Mouse (Mus musculus) spleen, postnatal 0 days (tissue): Measurements from ENCODE around the gene Gm10392. TPM values are rescaled to one million over a fixed set of nuclear protein-coding genes. Genes with fewer than 3 reads are reported as not detected.

Source experiments
- polyA plus RNA-seq: library from polyadenylated mRNA; unstranded; fragments of >200 nt; fragmentation: Nextera tagmentation; extraction: Ambion mirVana; gene quantifications from 2 replicates; pipeline ENCODE4 v1.2.1, GENCODE M21; 2015

Gene Gm10392
- 0.17 and 0.22 TPM in 2 replicates for polyA plus RNA-seq

DNA sequence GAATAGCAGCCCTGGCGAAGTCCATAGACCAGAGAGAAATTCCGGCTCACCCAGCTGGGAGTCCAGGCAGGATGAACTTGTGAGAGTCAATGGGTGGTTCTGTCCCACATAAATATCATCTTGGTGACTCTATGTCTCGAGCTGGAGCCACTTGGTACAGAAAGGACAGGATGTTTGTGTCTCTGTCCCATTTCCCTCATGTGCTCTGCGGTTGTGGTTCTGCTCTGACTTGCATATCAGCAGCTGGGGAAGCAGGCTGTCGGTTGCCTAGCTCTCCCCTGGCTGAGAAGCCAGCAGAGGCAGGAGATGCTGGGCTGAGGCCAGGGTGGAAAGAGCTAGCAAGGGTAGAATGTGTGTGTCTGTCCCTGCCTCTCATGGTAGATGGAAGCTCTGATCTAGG is at the start of gene Gm10392:
Gene Gm10392, minus strand, starts transcription at position 156 of the 400 bp plus-strand sequence.

DNA sequence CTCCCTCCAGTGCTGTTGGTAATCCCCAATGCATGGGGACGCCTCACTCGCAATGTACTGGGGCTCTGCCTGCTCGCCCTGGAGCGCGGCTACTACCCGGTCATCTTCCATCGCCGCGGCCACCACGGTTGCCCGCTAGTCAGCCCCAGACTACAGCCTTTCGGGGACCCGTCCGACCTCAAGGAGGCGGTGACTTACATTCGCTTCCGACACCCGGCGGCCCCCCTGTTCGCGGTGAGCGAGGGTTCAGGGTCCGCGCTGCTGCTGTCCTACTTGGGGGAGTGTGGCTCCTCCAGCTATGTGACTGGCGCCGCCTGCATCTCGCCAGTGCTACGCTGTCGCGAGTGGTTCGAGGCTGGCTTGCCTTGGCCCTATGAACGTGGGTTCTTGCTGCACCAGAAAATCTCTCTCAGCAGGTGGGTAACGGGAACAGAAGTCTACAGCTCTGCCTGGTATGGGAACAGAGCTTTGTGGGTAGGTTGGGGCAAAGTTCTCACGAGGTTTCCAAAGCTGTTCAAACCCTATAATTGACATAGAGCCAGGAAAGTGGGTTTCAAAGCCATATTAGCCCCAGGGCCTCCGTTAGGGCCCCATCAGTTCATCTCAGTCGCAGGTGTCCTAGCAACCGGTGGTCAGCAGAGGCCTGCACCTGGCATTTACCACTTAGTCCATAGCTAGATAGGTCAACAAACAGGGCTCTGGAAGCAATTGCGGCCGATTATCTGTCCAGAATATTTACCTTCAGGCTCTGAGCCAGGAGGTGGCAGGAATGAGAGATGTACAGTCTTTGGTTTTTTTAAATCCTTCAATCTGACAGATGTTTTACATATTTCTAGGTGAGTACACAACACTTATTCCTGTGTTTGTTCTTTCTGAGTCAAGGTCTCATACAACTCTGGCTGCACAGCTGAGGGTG is 3.1 kb downstream of the Gm10392 start, which contains the start of gene Trp53i13:
Gene Trp53i13, minus strand, starts transcription at position 344 of the 916 bp plus-strand sequence.

DNA sequence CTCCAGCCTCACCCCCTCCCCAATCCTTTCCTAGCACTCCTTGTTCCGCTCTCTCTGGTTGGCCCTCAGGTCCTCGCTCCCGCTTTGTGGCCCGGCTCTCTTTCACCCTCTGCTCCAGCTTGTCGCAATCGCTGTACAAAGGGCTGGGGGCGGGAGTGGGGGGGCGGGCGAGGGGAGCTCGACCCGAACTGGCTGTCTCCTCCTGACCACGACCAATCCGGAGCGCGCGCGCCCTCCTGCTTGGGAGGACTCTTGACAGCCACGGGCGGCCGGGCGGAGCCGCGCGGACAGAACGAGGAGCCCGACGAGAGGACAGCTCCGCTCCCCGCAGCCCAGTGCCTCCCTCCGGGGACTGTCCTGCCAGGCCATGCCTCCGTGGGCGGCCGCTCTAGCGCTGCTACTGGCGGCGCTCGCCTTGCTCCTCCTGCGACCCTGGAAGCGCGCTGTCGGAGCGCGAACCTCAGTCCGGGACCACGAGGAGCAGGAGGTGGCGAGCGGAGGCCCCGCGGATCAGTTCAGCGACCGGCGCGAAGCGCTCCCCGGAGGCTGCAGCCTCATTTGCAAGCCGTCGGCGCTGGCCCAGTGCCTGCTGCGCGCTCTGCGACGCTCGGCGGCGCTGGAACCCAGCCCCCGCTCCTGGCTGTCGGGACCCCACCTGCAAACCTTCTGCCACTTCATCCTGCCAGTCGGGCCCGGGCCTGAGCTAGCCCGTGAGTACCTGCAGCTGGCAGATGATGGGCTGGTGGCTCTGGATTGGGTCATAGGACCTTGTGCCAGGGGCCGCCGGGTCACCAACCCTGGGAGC is 4.0 kb downstream of the Gm10392 start, which contains the start of gene Abhd15:
Gene Abhd15, plus strand, starts transcription at position 290 of the 805 bp plus-strand sequence.

DNA sequence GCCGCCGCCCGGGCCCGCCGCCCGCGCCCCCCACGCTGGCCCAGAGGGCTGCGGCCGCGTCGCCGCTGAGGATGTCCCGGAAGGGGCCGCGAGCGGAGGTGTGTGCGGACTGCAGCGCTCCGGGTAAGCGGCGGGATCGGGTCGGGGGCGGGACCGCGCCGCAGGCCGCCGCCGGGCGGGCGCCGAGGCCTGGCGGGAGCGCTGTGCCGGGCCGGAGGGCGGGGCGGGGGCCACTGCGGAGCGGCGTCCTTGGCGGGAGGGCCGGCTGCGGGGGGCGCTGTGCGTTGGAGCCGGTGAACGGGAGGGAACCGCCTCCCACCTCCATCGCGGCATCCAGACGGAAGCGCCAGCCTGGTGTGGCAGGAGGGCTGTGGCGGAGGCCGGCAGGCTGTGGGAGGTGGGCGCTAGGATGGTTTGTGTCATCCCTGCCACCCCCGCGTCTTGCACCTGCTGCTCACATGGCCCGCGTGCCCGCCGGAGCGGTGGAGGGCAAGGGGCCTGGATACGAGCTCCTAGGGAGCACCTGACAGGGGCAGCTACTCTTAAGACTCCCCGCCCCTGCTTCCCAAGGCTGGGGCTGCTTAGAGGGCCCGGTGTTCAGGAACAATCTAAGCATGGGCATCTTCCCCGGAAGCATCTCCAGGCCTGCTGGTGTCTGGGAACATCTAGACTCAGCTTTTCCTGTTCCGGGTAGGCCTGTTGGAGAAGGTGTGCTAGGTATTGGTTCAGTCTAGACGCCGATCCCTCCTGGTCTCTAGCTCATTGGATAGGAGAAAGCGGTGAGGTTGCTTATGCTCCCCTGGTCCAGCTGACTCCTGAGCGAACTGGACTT is 25.3 kb downstream of the Gm10392 start, which contains the start of gene Git1:
Gene Git1, plus strand, starts transcription at position 51 of the 832 bp plus-strand sequence.

DNA sequence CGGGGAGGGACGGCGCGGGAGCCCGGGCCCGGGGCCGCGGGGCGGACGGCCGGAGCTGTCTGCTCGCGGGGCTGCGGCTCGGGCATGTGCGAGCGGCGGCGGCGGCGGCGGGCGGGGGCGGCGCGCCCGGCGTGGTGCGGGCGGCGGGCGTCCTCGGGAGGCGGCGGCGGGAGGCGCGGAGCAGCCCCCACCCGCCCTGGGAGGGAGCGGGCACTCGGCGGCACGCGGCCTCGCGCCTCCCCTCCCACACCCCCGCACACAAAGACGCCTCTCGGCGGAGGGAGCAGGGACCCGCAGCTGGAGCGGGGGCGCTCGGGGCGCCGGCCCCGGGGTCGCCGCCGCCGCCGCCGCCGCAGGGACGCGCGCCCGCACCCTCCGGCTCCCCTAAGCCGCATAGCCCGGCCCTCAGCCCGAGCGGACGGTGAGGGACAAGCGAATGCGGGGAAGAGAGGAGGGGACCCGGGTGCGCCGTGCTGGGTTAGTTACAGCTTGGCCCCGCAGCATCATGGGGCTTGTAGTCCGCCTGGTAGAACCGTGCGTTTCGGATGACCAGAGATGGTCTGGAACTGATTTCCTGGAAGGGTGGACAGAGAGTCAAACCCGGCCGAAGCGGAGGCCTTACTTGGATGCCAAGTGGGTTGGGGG is 29.3 kb downstream of the Gm10392 start, which contains the start of gene Ankrd13b:
Gene Ankrd13b, minus strand, starts transcription at position 88 of the 645 bp plus-strand sequence.

Other genes starting within 250 kb of the Gm10392 start
- gene Coro6, start 56.8 kb downstream of the Gm10392 start, polyA plus RNA-seq, result 0.07 TPM in 1 of 2 replicates, not detected in the other
- 1.6 and 1.7 TPM in 2 replicates for gene Ankrd13b, start 29.5 kb downstream of the Gm10392 start, polyA plus RNA-seq
- gene Git1, start 25.6 kb downstream of the Gm10392 start, polyA plus RNA-seq, result 4.1 and 4.4 TPM in 2 replicates
- gene Abhd15, start 4.1 kb downstream of the Gm10392 start, polyA plus RNA-seq, result 3.6 and 4.5 TPM in 2 replicates
- gene Trp53i13, start 3.2 kb downstream of the Gm10392 start, polyA plus RNA-seq, result 10.0 and 12.9 TPM in 2 replicates
- gene Taok1, start 88.6 kb upstream of the Gm10392 start, polyA plus RNA-seq, result 8.0 and 9.8 TPM in 2 replicates
- 4.0 and 4.5 TPM in 2 replicates for gene Nufip2, start 167.0 kb upstream of the Gm10392 start, polyA plus RNA-seq
- gene Cryba1, start 206.1 kb upstream of the Gm10392 start, polyA plus RNA-seq, result not detected in 2 replicates
- gene Myo18a, start 244.0 kb upstream of the Gm10392 start, polyA plus RNA-seq, result 19.3 and 24.5 TPM in 2 replicates